Mouse (Mus musculus) T-cell, adult 66 days (primary cell): ENCODE data around the gene Rgs2. TPM values are rescaled to one million over a fixed set of nuclear protein-coding genes. Genes with fewer than 3 reads are reported as not detected.

Experiments used
- total RNA-seq, 2 experiments: library from RNA; stranded (reverse); gene quantifications; 3 replicates in 1 of 2; 4 replicates in 1 of 2; pipeline ENCODE4 v1.2.4; 2023

The Rgs2 gene
- total RNA-seq = 100 to 1,000 TPM in 1 of 2 experiments, 10 to 100 TPM in 1; 87.6 to 111 TPM

DNA sequence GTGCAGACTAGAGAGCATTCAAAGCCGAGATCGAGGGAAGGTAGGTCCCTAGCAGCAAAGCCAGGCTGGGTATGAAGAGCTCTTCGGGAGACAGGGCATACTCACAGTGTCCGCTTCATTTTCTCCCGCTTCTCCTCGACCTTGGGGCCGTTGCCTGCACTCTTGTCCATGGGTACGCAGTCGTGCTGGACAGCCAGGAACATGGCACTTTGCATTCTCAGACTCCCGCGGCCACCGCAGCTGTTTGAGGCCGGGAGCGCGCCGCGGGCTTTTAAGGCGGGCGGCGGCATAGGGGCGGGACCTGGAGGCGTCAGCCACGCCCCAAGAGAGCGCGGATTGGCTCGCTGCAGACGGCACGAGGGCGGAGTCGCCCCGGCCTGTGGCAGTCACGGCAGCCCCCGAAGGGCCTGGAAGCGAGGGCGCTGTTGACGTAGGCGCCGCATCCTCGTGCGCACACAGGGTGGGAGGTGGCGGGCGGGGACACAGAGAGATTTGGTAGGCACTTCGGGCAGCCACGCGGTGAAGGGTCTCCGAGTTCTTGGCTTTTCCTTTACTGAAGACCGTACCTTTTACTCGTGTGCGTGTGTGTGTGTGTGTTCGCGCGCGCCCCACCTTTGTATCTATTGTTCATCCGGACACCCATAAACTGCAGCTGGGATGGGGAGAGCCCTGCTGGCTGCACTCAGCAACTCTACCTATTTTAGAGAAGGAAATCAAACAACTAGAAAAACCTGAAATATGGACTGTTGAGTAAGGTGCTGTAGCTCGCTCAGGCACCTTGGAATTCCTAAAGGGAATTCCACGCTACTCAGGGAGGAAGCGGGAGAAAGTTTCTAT lies at the start of gene Rgs2:
TSS of gene Rgs2 (minus strand) at position 258 of the 837 bp plus-strand sequence.

Other genes starting within 250 kb of the Rgs2 start
- 1 to 10 TPM; 2.7 TPM for gene Trove2, start 227.1 kb downstream of the Rgs2 start, total RNA-seq
- 10 to 100 TPM; 24.2 to 32.2 TPM for gene Uchl5, start 226.9 kb downstream of the Rgs2 start, total RNA-seq
- gene Rgs13, start 173.2 kb upstream of the Rgs2 start, total RNA-seq = not detected
- gene Rgs1, start 245.1 kb upstream of the Rgs2 start, total RNA-seq = 100 to 1,000 TPM; 124 to 147 TPM